17 mouse cellular contexts compared by ENCODE assay signal in genomic region chr7:35415226-35415625, GRCm38 (mm10). TPM values are rescaled to one million over a fixed set of nuclear protein-coding genes. Genes with fewer than 3 reads are reported as not detected.
DNase-seq lines count a peak whose midpoint lies in the region; ATAC-seq and TF ChIP-seq lines count a peak whose summit lies in the region.
"Had no signal": no experiment of that assay in that cellular context is flagged by ENCODE, and none has a peak within 500 bp of the region (broad histone marks: within the 10 kb centered on the region; RNA-seq: fewer than 3 reads in every experiment).

No protein-coding gene starts in this region.

- ATAC-seq in kidney, embryonic 14.5 days (ENCODE audit: low FRiP score, low TSS enrichment), result no peak
- ATAC-seq in intestine, embryonic 15.5 days, result no peak
- ATAC-seq: CD4-positive, CD25-positive, alpha-beta regulatory T cell, adult 4 months had no signal

- 0 out of 2 replicates have a peak overlapping the region, but pooled peaks have one; percentile 25 for H3K27ac ChIP-seq in kidney, embryonic 14.5 days (ENCODE audit: low read depth, low read length)
- H3K27ac ChIP-seq in intestine, embryonic 15.5 days, result peak overlapping the region; percentile 89
- peak overlapping the region; percentile 61 for H3K27ac ChIP-seq in thymus, adult 2 months (ENCODE audit: control insufficient read depth, insufficient read depth, low read length)
- H3K27ac ChIP-seq in gastrocnemius, adult 2 months, result no peak overlapping the region
- H3K27ac ChIP-seq: hindbrain, embryonic 15.5 days; neural tube, embryonic 15.5 days had no signal

- H3K4me1 ChIP-seq in kidney, embryonic 14.5 days (ENCODE audit: control insufficient read depth, insufficient read depth, low read length), result peaks cover 4% of the 10 kb centered on the region; the same call in 1 of the 2 replicates
- peaks cover 5% of the 10 kb centered on the region; the same call in 1 of the 2 replicates for H3K4me1 ChIP-seq in intestine, embryonic 15.5 days (replicated peaks)
- H3K4me1 ChIP-seq in thymus, adult 2 months (replicated peaks; ENCODE audit: control insufficient read depth, insufficient read depth, low read length), result peaks cover 16% of the 10 kb centered on the region
- H3K4me1 ChIP-seq: hindbrain, embryonic 15.5 days; neural tube, embryonic 15.5 days had no signal

- H3K9me3 ChIP-seq in kidney, embryonic 14.5 days (ENCODE audit: control insufficient read depth, low read length), result no peaks in the 10 kb centered on the region
- H3K9me3 ChIP-seq in intestine, embryonic 15.5 days, result no peaks in the 10 kb centered on the region
- H3K9me3 ChIP-seq: hindbrain, embryonic 15.5 days; neural tube, embryonic 15.5 days had no signal

- TF ChIP-seq CTCF in thymus, adult 2 months (IDR thresholded peaks at IDR 0.05; ENCODE audit: borderline replicate concordance, control insufficient read depth, extremely low read depth, insufficient read depth, low read length, poor library complexity), result no peak
- TF ChIP-seq CTCF in gastrocnemius, adult 2 months (IDR thresholded peaks at IDR 0.05), result no peak

- H3K9ac ChIP-seq in kidney, embryonic 14.5 days (ENCODE audit: low read depth, low read length), result no peak overlapping the region
- H3K9ac ChIP-seq in intestine, embryonic 15.5 days, result no peak overlapping the region
- H3K9ac ChIP-seq: hindbrain, embryonic 15.5 days; neural tube, embryonic 15.5 days had no signal

- no peak overlapping the region for H3K4me2 ChIP-seq in kidney, embryonic 14.5 days (replicated peaks; ENCODE audit: low read depth, low read length)
- no peak overlapping the region for H3K4me2 ChIP-seq in intestine, embryonic 15.5 days (replicated peaks)
- H3K4me2 ChIP-seq: heart, embryonic 11.5 days; hindbrain, embryonic 15.5 days; neural tube, embryonic 15.5 days had no signal

- no peak for TF ChIP-seq POLR2A in thymus, adult 2 months (IDR thresholded peaks at IDR 0.05; ENCODE audit: control insufficient read depth, extremely low read depth, insufficient read depth, low read length, poor library complexity)

- H3K4me3 ChIP-seq in kidney, embryonic 14.5 days (ENCODE audit: low read length), result no peak overlapping the region
- H3K4me3 ChIP-seq in intestine, embryonic 15.5 days (replicated peaks), result no peak overlapping the region
- H3K4me3 ChIP-seq in thymus, adult 2 months (ENCODE audit: control insufficient read depth, insufficient read depth, low read length), result no peak overlapping the region
- H3K4me3 ChIP-seq in gastrocnemius, adult 2 months, result no peak overlapping the region
- H3K4me3 ChIP-seq: hindbrain, embryonic 15.5 days; neural tube, embryonic 15.5 days had no signal

- no peaks in the 10 kb centered on the region for H3K27me3 ChIP-seq in kidney, embryonic 14.5 days (ENCODE audit: control insufficient read depth, insufficient read depth, low read length)
- no peaks in the 10 kb centered on the region for H3K27me3 ChIP-seq in intestine, embryonic 15.5 days (replicated peaks)
- no peaks in the 10 kb centered on the region for H3K27me3 ChIP-seq in thymus, adult 2 months (ENCODE audit: control insufficient read depth, insufficient read depth, low read length)
- H3K27me3 ChIP-seq: hindbrain, embryonic 15.5 days; neural tube, embryonic 15.5 days had no signal

- WGBS in kidney, embryonic 14.5 days, result 58% methylated on average over 5 of the region's 5 CpGs
- 68% methylated on average over 5 of the region's 5 CpGs for WGBS in intestine, embryonic 15.5 days
- 73% methylated on average over 5 of the region's 5 CpGs for WGBS in thymus, adult 2 months

- peaks cover 54% of the 10 kb centered on the region for H3K36me3 ChIP-seq in kidney, embryonic 14.5 days (ENCODE audit: control insufficient read depth, insufficient read depth, low read length)
- peaks cover 25% of the 10 kb centered on the region for H3K36me3 ChIP-seq in intestine, embryonic 15.5 days
- peaks cover 6% of the 10 kb centered on the region for H3K36me3 ChIP-seq in thymus, adult 2 months (ENCODE audit: control insufficient read depth, insufficient read depth, low read length)

- DNase-seq in kidney, postnatal 25 days, result no peak
- DNase-seq in B cell, adult 2 months, result peak; percentile 12 to 15
- DNase-seq in thymus, adult 2 months, result no peak
- DNase-seq in gastrocnemius, adult 2 months, result no peak
- DNase-seq in left cerebral cortex, postnatal 14 days (ENCODE audit: low spot score in 2 of 2), result no peak
- DNase-seq: liver; lung, postnatal 4 days; right cerebral cortex, postnatal 25 days had no signal

- intact Hi-C loops in gastrocnemius, adult 2 months (cut with DNase I), result no loop called here
- intact Hi-C loops in left cerebral cortex, postnatal 14 days (cut with DNase I), result no loop called here

RNA-seq across cellular contexts. Expression of gene Cep89, which starts 18.4 kb away (rescaled TPM):
- 40.2 and 59.9 TPM in 2 replicates for polyA plus RNA-seq in kidney, embryonic 14.5 days (2014; fragmentation: Nextera tagmentation; extraction: Ambion mirVana)
- 43.2 and 45.8 TPM in 2 replicates for polyA plus RNA-seq in intestine, embryonic 15.5 days (2015; fragmentation: Nextera tagmentation; extraction: Ambion mirVana)
- 17.9 and 21.2 TPM in 2 replicates for polyA plus RNA-seq in thymus, adult 2 months (2012; rRNA removed)
- 1 to 10 TPM; 7.4 to 7.9 TPM for total RNA-seq in gastrocnemius, adult 2 months (2021)
- total RNA-seq in left cerebral cortex, postnatal 14 days (2021), result 10 to 100 TPM; 22.2 to 22.5 TPM

RNA-seq across cellular contexts. Expression of gene Faap24, which starts 18.6 kb away (rescaled TPM):
- 14.5 and 18.0 TPM in 2 replicates for polyA plus RNA-seq in kidney, embryonic 14.5 days (2014; fragmentation: Nextera tagmentation; extraction: Ambion mirVana)
- 22.0 and 22.7 TPM in 2 replicates for polyA plus RNA-seq in intestine, embryonic 15.5 days (2015; fragmentation: Nextera tagmentation; extraction: Ambion mirVana)
- 8.3 and 8.8 TPM in 2 replicates for polyA plus RNA-seq in thymus, adult 2 months (2012; rRNA removed)
- under 1 TPM; 0.75 to 0.92 TPM for total RNA-seq in gastrocnemius, adult 2 months (2021)
- 1 to 10 TPM; 7.8 to 9.1 TPM for total RNA-seq in left cerebral cortex, postnatal 14 days (2021)

RNA-seq across cellular contexts. Expression of gene Slc7a9, which starts 33.4 kb away (rescaled TPM):
- 4.1 and 4.6 TPM in 2 replicates for polyA plus RNA-seq in kidney, embryonic 14.5 days (2014; fragmentation: Nextera tagmentation; extraction: Ambion mirVana)
- polyA plus RNA-seq in intestine, embryonic 15.5 days (2015; fragmentation: Nextera tagmentation; extraction: Ambion mirVana), result 65.1 and 69.8 TPM in 2 replicates
- 0.19 and 0.27 TPM in 2 replicates for polyA plus RNA-seq in thymus, adult 2 months (2012; rRNA removed)
- total RNA-seq in gastrocnemius, adult 2 months (2021), result not detected
- total RNA-seq in left cerebral cortex, postnatal 14 days (2021), result not detected
- total RNA-seq: adrenal gland, adult 8-10 months; layer of hippocampus, adult 18-20 months; midbrain, postnatal 0 days had no signal
- polyA plus RNA-seq: CD4-positive, CD25-positive, alpha-beta regulatory T cell, adult 4 months; hindbrain, embryonic 15.5 days; midbrain, postnatal 0 days; neural tube, embryonic 15.5 days had no signal

Comparison
In these comparisons a context has a peak if more than half of its experiments do, and no peak if none do; other contexts are left out.
1. DNase-seq: peak in B cell, adult 2 months (2 of 2); none in kidney, postnatal 25 days (0 of 2), thymus, adult 2 months (single experiment), gastrocnemius, adult 2 months (single experiment) and left cerebral cortex, postnatal 14 days (0 of 2).
2. RNA of gene Slc7a9, which starts 33.4 kb away (polyA plus RNA-seq): 65.1 to 69.8 TPM in intestine, embryonic 15.5 days; 4.1 to 4.6 TPM in kidney, embryonic 14.5 days and 0.19 to 0.27 TPM in thymus, adult 2 months; every median in the first group is over 10 times any median in the second.